Mouse (Mus musculus): ENCODE measurements around the gene Zfyve26.
"Not testable (repeated sequence)": the region's sequence is repeated elsewhere in the genome, so short reads cannot be mapped to it uniquely, and the experiment has no call there.

Gene Zfyve26

DNA sequence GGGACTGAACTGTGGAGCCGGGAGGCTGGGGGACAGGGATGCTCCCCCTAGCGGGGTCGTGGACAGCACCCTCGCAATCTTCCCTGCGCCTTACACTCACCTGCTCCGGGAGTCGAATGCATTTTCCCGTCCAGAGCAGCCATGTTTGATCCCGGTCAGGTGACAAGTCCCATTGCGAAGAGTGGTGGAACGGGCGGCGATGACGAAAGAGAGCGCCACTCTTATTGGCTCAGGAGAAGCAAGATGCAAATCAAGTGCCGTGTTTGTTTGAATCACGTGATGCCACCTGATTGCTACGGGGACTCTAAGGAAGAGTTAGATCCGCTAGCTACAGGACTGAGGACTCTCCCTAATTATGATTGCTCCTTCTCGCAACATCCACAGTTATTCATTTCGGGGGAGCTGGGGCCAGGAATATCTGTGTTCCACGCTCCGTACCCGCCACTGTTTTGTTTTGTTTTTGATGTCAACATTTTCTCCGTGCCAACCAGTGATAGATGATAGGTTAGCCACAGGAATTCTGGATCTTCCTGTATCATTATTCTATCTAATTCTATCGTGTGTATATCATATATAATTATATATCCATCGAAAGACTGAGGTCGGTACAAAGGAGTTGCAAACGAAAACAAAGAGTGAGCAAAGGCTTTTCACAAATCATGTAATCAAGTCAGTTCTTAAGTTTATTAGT, at the start of gene Zfyve26:
Zfyve26 (minus strand) TSS at position 179 of the 691 bp plus-strand sequence.
- DNase-seq (ENCODE audit: low spot score) = peak; percentile 77

DNA sequence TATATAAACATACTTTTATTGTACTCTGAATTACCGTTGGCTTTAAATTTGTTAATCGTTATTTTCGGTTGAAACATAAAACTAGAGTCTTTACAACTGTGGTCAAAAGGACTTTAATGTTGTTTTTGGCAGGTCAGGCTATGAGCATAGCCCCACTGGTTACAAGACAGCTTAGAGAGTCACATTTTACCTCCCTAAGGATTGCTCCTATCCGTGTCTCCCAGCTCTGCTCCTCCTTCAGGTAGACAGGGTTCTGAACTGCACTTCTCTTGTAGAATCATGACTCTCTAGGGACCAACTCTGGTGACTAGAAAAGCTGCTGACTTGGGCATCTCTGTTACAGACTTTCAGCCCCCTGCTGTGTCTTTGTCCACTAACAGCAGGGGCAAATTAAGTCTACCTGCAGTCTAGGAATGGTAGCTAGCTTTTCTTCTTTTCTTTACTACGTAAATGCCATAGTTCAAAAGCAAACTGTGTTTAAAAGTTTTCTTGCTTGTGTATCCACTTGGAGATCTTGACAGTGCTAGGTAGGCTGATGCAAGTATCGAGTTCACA, 45.3 kb upstream of the Zfyve26 start:
- DNase-seq (ENCODE audit: low spot score) = no peak

DNA sequence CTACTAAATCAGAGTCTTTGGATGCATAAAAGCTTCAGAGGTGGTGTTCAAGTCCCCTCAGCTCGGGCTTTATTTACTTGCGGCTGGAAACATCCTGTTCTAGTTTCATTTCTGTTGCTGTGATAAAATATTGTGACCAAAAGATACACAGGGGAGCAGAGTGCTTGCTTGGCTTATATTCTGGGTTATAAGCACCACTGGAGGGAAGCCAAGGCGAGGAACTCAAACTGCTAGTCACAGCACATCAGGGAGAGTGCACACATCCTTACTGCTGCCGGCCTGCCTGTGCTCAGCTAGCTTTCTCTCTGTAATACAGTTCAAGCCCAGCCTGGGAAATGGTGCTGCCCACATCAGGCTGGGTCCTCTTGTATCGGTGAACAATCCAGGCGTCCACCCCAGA, 44.4 kb upstream of the Zfyve26 start:
- no peak for DNase-seq (ENCODE audit: low spot score)

DNA sequence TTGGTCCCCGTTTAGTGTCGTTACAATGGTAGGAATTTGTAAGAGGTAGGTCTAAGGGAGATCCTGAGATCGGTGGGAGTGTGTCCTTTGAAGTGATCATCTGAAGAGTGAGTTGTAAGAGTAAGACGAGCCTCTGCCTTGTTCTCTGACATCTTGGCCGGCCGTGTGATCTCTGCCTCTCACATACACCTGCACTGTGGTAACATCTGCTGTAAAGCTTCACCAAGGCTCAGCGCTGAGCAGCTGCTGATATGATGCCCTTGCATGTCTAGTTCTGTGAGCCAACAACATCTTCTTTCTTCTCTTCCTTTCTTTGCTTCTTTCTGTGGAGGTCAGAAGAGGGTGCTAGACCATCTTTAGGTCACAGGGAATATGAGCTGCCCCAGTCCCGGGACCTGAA, 42.7 kb upstream of the Zfyve26 start:
- DNase-seq (ENCODE audit: low spot score) = no peak

DNA sequence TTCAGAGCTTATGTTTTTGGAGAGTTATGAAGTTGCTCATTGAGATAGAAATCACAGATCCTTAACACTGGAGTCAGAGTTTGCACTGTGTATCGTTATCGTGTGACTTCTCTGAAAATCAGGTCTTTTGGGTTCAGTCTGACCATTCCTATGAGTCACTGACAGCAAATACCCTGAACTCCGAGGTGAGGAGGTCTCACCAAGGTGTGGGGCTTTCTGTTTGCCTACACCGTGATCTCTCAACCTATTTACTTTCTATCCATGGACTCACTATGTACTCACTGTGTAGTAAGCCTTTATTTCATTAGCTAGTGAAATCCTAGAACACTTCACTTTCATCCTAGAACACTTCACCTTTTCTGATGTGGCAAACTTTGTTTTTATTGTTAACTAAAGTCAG, 35.6 kb upstream of the Zfyve26 start:
- no peak for DNase-seq (ENCODE audit: low spot score)

DNA sequence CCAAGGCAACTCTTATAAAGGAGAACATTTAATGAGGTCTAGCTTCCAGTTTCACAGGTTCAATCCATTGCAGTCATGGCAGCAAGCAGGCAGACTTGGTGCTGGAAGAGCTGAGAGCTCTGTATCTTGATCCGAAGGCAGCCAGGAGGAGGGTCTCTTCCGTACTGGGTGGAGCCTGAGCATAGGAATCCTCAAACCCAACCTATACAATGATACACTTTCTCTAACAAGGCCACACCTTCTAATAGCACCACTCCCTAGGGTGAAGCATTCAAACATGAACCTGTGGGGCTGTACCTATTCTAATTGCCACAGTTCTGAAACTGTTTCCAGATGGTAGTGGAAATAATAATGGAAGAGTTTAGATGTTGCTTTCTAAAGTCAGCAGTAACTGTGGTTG, 34.5 kb upstream of the Zfyve26 start:
- no peak for DNase-seq (ENCODE audit: low spot score)

DNA sequence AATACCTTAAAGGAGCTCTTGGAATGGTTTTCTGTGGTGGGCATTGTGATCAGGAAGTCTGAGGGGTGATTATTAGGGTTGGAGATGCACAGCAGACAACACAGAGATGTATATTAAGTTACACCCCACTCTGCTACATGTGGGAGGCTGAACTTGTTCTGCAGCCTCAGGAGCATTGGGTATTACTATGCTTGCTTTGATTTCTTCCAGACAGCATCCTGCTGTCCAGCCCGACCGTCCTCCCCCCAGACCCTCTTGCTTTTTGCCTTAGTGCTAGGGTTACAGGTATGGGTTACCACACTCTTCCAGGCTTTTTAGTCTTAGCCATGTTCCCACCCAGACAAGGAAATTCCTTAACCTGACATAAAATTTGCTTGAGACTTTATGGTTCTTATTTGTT, 31.8 kb upstream of the Zfyve26 start:
- DNase-seq (ENCODE audit: low spot score) = no peak

DNA sequence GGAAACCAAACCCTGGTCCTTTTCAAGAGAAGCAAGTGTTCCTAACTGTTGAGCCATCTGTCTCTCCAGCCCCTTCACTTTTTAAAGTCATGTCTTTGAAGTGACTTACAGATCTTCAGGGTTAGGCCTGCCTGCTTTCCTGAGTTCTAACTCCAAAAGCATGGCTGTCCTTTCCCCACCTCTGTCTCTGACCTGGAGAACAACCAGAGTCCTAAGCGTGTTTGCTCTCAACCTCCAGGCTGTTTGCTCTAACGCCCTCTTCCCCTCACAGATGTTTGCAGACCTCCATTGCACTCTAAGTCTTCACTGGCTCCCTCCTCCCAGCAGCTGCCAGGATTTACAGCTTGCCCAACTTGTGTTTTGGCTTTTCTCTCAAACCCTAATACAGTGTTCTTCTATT, 30.6 kb upstream of the Zfyve26 start:
- DNase-seq (ENCODE audit: low spot score) = no peak

DNA sequence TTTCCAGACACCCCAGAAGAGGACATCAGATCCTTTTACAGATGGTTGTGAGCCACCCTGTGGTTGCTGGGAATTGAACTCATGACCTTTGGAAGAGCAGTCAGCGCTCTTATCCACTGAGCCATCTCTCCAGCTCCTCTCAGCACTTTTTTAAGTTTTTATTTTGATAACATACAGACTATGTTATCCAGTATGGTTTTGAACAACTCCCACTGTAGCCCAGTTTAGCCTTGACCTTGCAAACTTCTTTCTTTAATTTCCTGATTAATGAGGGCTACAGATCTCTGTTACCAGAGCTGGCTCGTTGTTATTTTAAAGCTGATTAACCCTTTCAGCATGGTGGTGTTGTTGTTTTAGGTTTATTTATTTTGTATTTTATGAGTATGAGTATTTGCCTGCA, 30.1 kb upstream of the Zfyve26 start:
- DNase-seq (ENCODE audit: low spot score) = no peak

DNA sequence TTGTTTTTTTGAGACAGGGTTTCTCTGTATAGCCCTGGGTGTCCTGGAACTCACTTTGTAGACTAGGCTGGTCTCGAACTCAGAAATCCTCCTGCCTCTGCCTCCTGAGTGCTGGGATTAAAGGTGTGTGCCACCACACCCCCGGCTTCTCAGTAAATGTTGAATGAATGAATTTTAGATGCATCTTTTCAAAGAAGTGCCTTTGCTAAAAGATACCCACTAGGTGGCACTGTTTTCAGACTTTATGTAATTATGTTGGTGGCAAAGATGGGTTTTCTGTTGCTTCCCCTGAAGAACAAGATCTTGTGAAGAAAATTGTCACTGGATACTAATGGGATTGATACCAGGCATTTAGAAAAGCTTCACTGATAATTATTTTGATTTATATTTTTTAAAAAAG, 26.4 kb upstream of the Zfyve26 start:
- DNase-seq (ENCODE audit: low spot score) = not testable (repeated sequence)

DNA sequence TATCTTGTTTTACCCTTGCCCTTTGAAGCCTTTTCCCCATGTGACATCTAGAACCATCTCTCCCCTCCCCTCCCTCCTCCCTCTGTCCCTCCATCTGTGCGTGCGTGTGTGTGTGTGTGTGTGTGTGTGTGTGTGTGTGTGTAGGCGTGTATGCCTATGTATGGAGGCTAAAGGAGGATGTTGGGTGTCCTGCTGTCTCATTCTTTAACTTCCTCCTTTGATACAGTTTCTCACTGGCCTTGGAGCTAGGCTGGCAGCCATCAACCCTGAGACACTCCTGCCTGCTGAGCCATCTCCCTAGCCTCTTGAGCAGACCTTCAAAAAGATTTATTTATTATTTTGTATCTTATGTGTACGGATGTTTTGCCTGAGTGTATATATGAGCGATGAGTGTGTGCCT, 24.8 kb upstream of the Zfyve26 start:
- no peak for DNase-seq (ENCODE audit: low spot score)

DNA sequence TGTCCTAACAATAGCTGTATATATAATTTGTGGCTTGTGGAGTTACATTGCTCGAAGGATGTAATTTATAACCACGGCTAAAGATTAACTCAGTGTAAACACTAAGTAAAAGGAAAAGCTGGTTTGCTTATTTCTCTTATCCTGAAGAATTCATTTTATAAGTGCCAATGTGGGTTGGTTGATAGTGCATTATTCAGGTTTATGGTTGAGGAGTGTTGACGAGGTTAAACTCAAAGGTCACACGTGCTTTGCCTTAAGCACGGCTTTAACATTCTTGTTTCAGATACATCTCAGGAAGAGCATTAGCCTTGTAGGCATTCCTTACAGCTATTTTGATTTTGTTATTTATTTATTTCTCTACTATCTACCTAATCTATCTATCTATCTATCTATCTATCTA, 21.2 kb upstream of the Zfyve26 start:
- no peak for DNase-seq (ENCODE audit: low spot score)

DNA sequence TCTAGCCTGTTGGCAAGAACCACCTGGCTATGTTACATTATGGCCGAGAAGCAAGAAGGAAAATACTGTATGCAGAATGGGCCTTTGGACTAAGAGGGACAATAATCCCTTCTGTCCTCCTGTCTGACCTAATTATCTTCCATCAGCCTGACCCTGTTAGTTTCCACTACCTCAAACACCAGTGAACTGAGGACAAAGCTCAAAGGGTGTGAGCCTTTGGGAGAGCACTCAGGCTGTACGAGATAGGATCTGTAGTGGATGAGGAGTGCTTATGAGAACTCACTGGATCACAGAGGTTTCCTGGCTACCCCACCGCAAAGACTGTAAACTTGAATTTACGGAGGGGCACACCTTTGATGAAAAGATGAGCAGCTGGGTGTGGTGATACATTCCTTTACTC, 17.6 kb upstream of the Zfyve26 start:
- DNase-seq (ENCODE audit: low spot score) = no peak

DNA sequence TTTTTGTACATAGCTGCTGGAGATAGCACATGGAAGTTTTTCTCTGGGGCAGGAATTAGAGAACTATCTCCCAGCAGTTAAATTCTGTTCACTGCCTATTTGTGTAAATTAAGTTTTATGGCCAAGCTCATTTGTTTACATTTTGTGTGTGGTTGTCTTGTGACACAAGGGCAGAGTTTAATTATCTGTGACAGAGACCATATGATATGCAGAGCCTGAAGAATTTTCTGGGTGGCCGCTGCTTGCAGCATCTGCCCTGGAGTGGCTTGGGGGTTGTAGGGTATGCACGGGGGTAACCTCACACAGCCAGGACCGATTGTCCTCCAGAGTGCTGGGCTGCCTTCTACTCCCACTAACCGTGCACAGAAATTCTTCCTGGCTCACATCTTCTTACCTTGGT, 9.9 kb upstream of the Zfyve26 start:
- no peak for DNase-seq (ENCODE audit: low spot score)

DNA sequence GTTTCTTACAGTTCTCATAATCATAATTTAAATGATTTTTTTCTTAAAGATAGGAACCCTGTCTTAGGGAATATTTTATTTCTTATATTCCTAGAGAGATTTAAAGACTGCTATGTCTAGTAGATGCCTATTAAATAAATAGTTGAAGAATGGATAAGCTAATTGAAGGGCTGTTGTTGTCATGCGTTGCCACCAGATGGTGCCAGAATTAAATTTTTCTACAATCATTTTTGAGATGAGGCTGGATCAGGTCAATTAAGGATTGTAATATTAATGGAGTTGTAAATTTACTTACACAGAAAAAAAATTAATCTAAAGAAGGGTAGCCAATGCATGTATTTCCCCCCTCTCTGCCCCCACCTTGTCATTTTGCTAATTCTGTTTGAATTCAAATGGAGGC, 9.0 kb upstream of the Zfyve26 start:
- no peak for DNase-seq (ENCODE audit: low spot score)

DNA sequence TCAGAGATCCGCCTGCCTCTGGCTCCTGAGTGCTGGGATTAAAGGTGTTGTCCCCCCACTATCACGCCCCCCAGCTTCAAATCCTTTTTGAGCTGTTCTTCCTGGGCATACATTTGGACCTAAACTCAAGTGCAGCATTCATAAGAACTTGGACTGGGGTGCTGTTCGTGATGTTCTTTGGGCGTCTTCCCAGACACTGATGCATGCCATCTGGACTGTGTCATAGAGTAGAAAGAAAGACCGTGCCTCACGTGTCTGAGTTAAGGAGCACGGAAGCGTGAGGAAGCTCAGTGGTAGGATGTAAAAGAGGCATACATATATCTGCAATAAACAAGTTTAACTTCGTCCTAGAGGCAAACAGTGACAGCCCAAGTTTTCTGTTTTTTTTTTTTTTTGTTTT, 5.7 kb upstream of the Zfyve26 start:
- DNase-seq (ENCODE audit: low spot score) = peak; percentile 25

DNA sequence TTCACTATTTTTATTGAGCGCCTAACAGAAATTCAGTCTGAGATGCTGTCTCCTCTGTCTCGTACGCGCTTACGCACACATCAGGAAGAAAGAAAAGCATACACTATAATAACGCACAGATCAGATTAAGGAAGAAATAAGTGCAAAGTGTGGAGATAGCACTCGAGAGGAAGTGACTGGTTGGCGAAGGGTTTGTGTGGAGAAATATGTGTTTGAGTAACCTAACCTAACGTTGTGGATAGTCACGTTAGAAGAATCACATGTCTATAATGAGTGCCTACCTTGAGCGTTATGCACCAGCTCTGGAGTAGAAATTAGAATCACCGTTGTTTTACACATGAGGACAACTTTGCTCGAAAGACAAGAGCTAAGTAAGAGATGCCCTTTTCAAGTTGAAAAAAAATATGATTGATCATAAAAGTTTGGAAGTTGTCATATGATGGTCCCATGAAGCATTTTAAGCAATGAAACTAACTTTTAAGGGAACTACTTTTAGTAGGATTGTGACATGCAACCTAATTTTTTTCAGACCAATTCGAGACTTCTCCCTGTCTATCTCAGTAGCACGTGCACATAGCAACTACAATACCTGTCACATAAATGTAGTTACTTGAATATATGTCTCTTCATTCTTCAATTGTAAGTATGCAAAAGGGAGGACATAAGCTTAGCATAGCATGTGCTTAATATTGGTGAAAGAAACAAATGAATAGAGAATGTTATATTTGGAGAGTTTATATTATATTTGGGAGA, 2.0 kb upstream of the Zfyve26 start:
- DNase-seq (ENCODE audit: low spot score) = no peak

DNA sequence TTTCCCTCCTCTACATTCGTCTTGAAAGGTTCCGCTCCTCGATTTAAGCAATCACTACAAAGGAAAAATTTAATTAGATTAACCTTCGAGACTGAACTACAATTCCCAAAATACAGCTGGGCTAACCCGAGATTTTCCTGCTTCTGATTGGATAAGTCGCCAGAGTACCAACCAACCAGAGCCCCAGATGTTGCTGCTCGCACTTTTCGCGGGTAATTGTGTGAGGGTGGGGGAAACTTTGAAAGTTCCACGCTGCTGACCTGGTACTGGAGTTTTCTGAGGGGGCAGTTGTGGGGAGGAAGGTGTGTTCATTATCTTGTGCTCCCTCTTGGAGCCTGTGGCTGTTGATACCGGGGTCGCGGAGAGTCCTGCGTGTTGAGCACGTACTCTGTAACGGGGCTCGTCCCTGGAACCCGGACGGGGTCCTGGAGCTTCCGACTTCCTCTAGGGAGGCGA, 1.0 kb upstream of the Zfyve26 start, which contains the start of gene Rad51b:
Rad51b (plus strand) TSS at position 162 of the 456 bp plus-strand sequence.
- peak; percentile 55 for DNase-seq (ENCODE audit: low spot score)

DNA sequence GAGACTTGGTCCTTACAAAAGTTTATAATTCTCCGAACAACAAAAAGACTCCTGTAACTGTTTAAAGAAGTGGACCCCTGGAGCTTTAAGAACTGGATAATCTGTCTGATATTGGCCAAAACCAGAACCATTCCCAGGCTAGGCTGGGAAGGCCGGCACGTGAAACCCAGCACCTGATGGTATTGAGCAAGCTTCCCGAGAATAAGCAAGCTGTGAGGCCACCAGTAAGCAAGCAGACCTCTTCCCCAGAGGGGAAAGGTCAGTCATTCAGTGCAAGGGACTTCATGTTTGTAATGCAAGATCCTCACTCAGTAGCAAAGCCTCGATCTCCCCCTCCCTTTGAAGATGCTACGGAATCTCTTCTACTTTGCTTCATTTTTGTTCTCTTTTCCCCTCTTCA, 3.2 kb downstream of the Zfyve26 start:
- DNase-seq (ENCODE audit: low spot score) = no peak

DNA sequence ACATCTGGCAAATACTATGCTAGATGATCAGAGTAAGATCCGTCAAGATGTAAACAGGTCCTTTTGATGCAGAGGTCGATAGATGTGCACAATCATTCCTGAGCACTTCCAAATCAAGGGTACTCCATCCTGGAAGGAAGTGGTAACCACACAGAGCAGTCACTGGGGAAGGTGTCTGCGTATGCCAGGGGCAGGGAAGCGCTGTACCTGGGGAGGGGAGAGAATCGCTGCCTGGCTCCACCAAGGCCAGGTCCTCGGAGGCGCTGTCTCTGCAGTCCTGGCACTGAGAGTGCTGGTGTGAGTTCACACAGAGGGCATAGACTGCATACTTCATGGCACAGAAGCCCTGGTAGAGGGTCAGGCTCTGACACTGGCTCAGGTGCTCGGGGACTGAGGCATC, 13.5 kb downstream of the Zfyve26 start:
- DNase-seq (ENCODE audit: low spot score) = no peak

DNA sequence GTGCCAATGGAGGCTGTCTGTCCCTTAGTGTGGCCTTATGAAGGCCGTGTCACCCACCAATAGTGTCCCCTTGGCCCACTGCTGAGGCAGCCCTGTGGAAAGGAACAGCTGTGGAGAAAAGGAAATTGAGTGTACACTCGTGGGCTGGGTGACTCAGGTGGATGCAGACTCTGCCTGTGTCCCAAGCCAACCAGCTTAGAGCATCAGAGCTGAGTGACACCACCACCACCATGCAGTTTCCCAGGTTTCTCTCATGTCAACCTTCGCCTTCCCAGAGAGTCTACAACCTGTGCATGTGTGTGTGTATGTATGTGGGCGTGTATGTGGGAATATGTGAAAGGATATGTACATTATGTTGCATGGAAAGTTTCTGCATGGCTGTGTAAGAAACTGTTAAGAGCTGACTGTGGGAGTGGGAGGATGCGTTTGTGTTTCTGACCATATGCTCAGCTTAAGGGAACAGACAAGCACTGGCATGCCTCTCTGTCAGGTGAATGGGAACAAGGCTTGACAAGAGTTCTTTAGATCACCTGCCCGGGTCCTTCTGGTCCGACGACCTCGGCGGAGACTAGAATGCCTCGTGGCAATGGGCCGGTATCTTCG, 16.5 kb downstream of the Zfyve26 start:
- no peak for DNase-seq (ENCODE audit: low spot score)

DNA sequence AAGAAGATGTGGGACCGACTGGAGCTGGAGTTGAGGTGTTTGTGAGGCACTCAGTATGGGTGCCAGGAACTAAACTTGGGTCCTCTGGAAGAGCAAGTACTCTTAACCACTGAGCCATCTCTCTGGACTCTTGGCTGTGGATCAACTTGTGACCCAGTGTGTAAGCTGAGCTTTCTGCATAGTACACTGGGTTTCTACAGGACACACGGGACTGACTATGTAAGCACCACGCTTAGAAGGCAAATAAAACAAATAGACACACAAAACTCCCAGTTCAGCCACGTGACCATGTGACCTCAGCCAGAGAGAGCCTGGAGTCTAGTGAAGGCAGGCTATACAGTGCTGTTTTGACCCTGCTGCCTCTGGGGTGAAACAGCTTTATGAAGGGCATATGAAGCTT, 23.5 kb downstream of the Zfyve26 start:
- DNase-seq (ENCODE audit: low spot score) = no peak

DNA sequence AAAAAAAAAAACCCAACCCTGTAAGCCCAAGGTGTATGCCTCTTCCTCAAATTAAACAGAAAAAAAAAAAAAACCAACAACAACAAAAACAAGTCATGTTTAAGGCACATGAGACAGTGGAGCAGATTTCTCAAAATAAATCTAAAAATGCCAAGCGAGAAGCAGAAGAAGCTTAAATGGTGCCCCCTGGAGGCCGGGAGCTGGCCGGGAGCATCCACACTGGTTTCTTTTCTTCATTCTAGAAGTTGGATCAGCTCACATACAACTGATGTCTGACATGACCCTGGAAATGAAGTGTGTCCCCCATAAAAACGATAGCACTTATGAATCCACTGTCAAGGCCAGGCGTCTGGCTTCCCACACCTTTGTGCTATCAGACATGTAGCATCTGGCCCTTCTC, 35.1 kb downstream of the Zfyve26 start:
- DNase-seq (ENCODE audit: low spot score) = peak; percentile 34

Measured in urinary bladder, postnatal 25 days (tissue).